Mouse (Mus musculus) natural killer cell, adult 2 months (primary cell): ENCODE data around the gene Coro7.
"Not testable (repeated sequence)": the region's sequence is repeated elsewhere in the genome, so short reads cannot be mapped to it uniquely, and the experiment has no call there.

Experiments used
- DNase-seq, 2 experiments: peaks; one replicate each; pipeline ENCODE4 v3.0.0; 2022; ENCODE audit warnings: low spot score in 2 of 2

Gene Coro7

GRCm38 (mm10) chr16:4594814-4595526 is 84.6 kb downstream of the Coro7 start:
- no peak for DNase-seq

- no peak for DNase-seq
Observed at GRCm38 (mm10) chr16:4593971-4594813, 85.4 kb downstream of the Coro7 start, which contains the start of gene Glis2. TSS of gene Glis2 (plus strand) at chr16:4594713.

- DNase-seq = peak; percentile 29 to 42
Observed at GRCm38 (mm10) chr16:4592909-4593875, 86.4 kb downstream of the Coro7 start.

GRCm38 (mm10) chr16:4590236-4590635 is 89.3 kb downstream of the Coro7 start:
- no peak for DNase-seq

- no peak for DNase-seq
Observed at GRCm38 (mm10) chr16:4587516-4588210, 91.9 kb downstream of the Coro7 start.

- DNase-seq = peak; percentile 96
Observed at GRCm38 (mm10) chr16:4586531-4587123, 93.0 kb downstream of the Coro7 start.

GRCm38 (mm10) chr16:4585642-4586530 is 93.7 kb downstream of the Coro7 start:
- DNase-seq = peak in 1 of 2 experiments; percentile 10

- no peak for DNase-seq
Observed at GRCm38 (mm10) chr16:4584438-4584837, 95.1 kb downstream of the Coro7 start.

GRCm38 (mm10) chr16:4583807-4584206 is 95.8 kb downstream of the Coro7 start:
- peak; percentile 31 to 33 for DNase-seq

- DNase-seq = not testable (repeated sequence)
Observed at GRCm38 (mm10) chr16:4581179-4581578, 98.4 kb downstream of the Coro7 start.

- DNase-seq = no peak
Observed at GRCm38 (mm10) chr16:4578630-4579029, 100.9 kb downstream of the Coro7 start.

GRCm38 (mm10) chr16:4576873-4577272 is 102.7 kb downstream of the Coro7 start:
- DNase-seq = no peak
